Mouse (Mus musculus) hindbrain, embryonic 11.5 days (tissue): ENCODE measurements at regions not wholly inside any gene's neighbourhood (a gene's known extent, or its start where the extent isn't known, plus 50 kb on each side); places are given as distances from the start of the nearest gene placed in this dataset.

Experiments
- ATAC-seq: fragments of 200-750 bp; cut with Nextera tagmentation; 2 replicates; pipeline ENCODE4 v1.8.0; 2017; ENCODE audit warnings: mild to moderate bottlenecking, moderate TSS enrichment, moderate library complexity; ENCODE audit not compliant: low FRiP score
- DNase-seq: peaks from one replicate; pipeline ENCODE4 v3.0.0-alpha.2; 2015; ENCODE audit warnings: low spot score
- H3K27ac ChIP-seq: fragments of 300-500 bp; sonication (generic); 2 replicates; pipeline ENCODE4 v1.5.1; 2014; ENCODE audit warnings: mild to moderate bottlenecking, low read depth, low read length
- H3K27me3 ChIP-seq: fragments of 300-500 bp; sonication (generic); 2 replicates; pipeline ENCODE4 v1.6.1; 2014; ENCODE audit warnings: mild to moderate bottlenecking, low read length, moderate library complexity, mixed read lengths; ENCODE audit not compliant: control insufficient read depth, insufficient read depth
- H3K36me3 ChIP-seq: fragments of 300-500 bp; sonication (generic); 2 replicates; pipeline ENCODE4 v1.6.1; 2014; ENCODE audit warnings: mild to moderate bottlenecking, low read length, moderate library complexity, mixed read lengths; ENCODE audit not compliant: control insufficient read depth, insufficient read depth
- H3K4me1 ChIP-seq: fragments of 300-500 bp; sonication (generic); replicated peaks from 2 replicates; pipeline ENCODE4 v1.6.1; 2014; ENCODE audit warnings: low read length, mixed read lengths; ENCODE audit not compliant: control insufficient read depth, insufficient read depth
- H3K4me2 ChIP-seq: fragments of 300-500 bp; sonication (generic); replicated peaks from 2 replicates; pipeline ENCODE4 v1.6.1; 2014; ENCODE audit warnings: mild to moderate bottlenecking, low read depth, low read length
- H3K4me3 ChIP-seq: fragments of 300-500 bp; sonication (generic); 2 replicates; pipeline ENCODE4 v1.5.1; 2014; ENCODE audit warnings: low read depth, low read length
- H3K9ac ChIP-seq: fragments of 300-500 bp; sonication (generic); 2 replicates; pipeline ENCODE4 v1.6.1; 2014; ENCODE audit warnings: low read depth, low read length
- H3K9me3 ChIP-seq: fragments of 300-500 bp; sonication (generic); 2 replicates; pipeline ENCODE4 v1.6.1; 2016; ENCODE audit warnings: low read length; ENCODE audit not compliant: control insufficient read depth
- WGBS: fragments of 180-500 bp; shearing (Covaris S2); extraction: QIAGEN DNeasy Blood & Tissue Kit; methylation state at CpG from one replicate; pipeline ENCODE4 v1.1.7; 2014; 5-methylcytosine and 5-hydroxymethylcytosine counted together

DNA sequence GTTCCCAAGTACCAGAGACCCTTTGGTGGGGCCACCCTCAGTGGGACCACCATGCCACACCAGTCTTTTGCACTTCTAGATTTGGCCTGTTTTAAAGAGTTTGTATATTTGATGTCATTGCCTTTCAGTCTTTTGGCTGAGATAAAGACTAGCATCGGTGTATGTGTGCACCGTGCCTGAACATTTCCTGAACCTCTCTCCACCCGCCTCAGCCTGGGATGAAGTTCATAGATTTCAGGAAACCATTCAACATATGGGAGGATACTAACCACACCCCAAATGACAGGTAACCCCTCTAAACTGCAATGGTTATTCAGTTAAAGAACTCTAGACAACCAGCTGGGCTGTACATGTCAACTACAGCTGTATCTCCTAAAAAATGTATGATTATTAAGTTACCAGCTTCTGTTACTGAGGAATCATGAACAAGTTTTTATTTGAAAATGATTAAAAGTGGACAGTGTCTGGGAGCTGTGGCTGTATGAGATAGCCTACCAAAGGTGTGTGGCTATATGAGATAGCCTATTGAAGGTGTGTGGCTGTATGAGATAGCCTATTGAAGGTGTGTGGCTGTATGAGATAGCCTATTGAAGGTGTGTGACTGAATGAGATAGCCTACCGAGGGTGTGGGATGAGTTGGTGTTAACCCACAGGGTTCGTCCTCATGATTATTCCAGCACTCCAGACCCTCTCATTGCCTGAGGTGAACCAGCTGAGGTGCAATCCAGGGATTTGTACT is 280.6 kb downstream of the Satb1 start:
- Histone ChIP-seq H3K4me2 (no peak overlapping the region), H3K4me3 (no peak overlapping the region), H3K27me3 (no peaks in the 10 kb centered on the region), H3K36me3 (no peaks in the 10 kb centered on the region), H3K9ac (no peak overlapping the region), H3K4me1 (no peaks in the 10 kb centered on the region), H3K27ac (no peak overlapping the region), H3K9me3 (no peaks in the 10 kb centered on the region)
- ATAC-seq = no peak
- DNase-seq = no peak
- WGBS = 87% methylated on average over 5 of the region's 5 CpGs

GRCm38 (mm10) chr17:51546999-51547398 is 286.1 kb downstream of the Satb1 start:
- Histone ChIP-seq H3K4me3 (no peak overlapping the region), H3K27ac (no peak overlapping the region), H3K9ac (no peak overlapping the region), H3K4me1 (no peaks in the 10 kb centered on the region), H3K27me3 (no peaks in the 10 kb centered on the region), H3K4me2 (no peak overlapping the region), H3K9me3 (no peaks in the 10 kb centered on the region), H3K36me3 (no peaks in the 10 kb centered on the region)
- WGBS = 71% methylated on average over 3 of the region's 3 CpGs
- ATAC-seq (no peak), DNase-seq (no peak)

DNA sequence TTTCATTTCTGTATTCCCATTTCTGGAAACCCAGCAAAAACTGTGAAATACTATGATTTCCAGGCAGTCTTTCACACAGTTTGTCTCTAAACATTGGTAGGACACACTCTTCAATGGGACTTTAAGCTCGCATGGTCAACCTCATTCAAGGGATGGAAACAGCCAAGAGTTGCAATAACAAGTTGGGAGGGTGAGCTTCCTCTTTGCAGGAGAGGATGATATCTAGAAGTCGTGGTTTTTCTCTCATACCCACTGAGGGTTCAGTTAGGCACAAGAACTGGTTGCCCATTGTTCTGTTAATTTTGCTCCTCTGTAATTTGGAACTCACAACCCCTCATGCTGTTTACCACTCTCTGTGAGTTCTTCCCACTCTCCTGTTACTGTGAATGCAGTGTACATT is 290.5 kb downstream of the Satb1 start:
- Histone ChIP-seq H3K4me3 (no peak overlapping the region), H3K27me3 (no peaks in the 10 kb centered on the region), H3K4me1 (no peaks in the 10 kb centered on the region), H3K9me3 (no peaks in the 10 kb centered on the region), H3K27ac (no peak overlapping the region), H3K9ac (no peak overlapping the region), H3K4me2 (no peak overlapping the region), H3K36me3 (no peaks in the 10 kb centered on the region)
- ATAC-seq (no peak), DNase-seq (no peak)
- WGBS = 79% methylated on average over 2 of the region's 2 CpGs

GRCm38 (mm10) chr17:51534678-51535077 is 298.4 kb downstream of the Satb1 start:
- H3K4me1 ChIP-seq = no peaks in the 10 kb centered on the region
- no peaks in the 10 kb centered on the region for H3K9me3 ChIP-seq
- H3K4me2 ChIP-seq = 0 out of 2 replicates have a peak overlapping the region, but pooled peaks have one; percentile 0
- H3K36me3 ChIP-seq = no peaks in the 10 kb centered on the region
- H3K9ac ChIP-seq = no peak overlapping the region
- H3K27me3 ChIP-seq = no peaks in the 10 kb centered on the region
- 50% methylated on average over 10 of the region's 10 CpGs for WGBS
- peak; percentile 31 for DNase-seq
- ATAC-seq = peak; percentile 67; the same call in 1 of the 2 replicates
- H3K4me3 ChIP-seq = no peak overlapping the region
- H3K27ac ChIP-seq = no peak overlapping the region

GRCm38 (mm10) chr17:51534270-51534669 is 298.8 kb downstream of the Satb1 start:
- whole genome bisulfite sequencing = 29% methylated on average over 14 of the region's 14 CpGs
- peak; percentile 75 for ATAC-seq
- no peaks in the 10 kb centered on the region for H3K9me3 ChIP-seq

DNA sequence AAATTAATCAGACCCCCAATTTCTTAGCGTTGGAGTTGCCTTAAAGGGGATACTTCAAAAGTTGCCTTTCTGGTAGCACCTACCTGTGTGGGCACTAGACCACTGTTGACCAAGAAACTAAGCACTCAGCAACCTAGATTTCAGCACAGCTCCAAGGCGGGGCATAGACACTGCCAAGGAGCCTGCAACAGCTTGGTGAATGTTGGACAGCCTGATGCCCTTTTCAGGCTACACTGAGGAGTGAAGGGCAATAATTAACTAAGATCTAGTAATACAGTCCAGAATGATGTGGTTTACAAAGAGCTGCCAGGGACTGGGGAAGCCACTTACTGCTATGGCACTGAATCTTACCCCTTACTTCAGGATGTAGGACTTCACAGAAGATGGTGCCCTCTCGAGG is 304.9 kb downstream of the Satb1 start:
- DNase-seq = no peak
- Histone ChIP-seq H3K9me3 (no peaks in the 10 kb centered on the region), H3K9ac (no peak overlapping the region), H3K27me3 (no peaks in the 10 kb centered on the region), H3K4me2 (no peak overlapping the region), H3K4me1 (no peaks in the 10 kb centered on the region), H3K36me3 (no peaks in the 10 kb centered on the region), H3K4me3 (no peak overlapping the region), H3K27ac (no peak overlapping the region)
- no peak for ATAC-seq
- WGBS = 88% methylated on average over 3 of the region's 3 CpGs

More at GRCm38 (mm10) chr17:51534270-51534669, 298.8 kb downstream of the Satb1 start:
- DNase-seq = peak; percentile 26
- Histone ChIP-seq H3K4me3 (no peak overlapping the region), H3K36me3 (no peaks in the 10 kb centered on the region), H3K4me1 (no peaks in the 10 kb centered on the region), H3K4me2 (0 out of 2 replicates have a peak overlapping the region, but pooled peaks have one; percentile 0), H3K27ac (no peak overlapping the region), H3K27me3 (no peaks in the 10 kb centered on the region), H3K9ac (no peak overlapping the region)

DNA sequence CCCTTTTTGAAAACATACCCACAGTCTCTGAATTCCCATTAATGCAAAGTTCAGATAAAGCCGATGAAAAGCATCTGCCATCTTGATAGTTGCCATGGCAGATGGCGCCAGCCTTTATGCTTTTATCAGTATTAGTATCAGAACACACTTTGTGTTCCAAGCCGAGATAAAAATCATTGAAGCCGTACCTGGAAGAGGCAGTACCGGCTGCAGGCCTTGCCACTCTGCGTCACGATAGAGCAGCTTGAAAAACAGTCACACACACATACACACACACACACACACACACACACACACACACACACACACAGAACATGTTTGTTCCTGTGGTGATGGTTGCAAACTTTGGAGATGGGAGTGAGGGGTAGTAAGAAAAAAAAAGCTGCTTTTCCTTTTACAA is 306.2 kb downstream of the Satb1 start:
- Histone ChIP-seq H3K27me3 (no peaks in the 10 kb centered on the region), H3K4me2 (no peak overlapping the region), H3K9ac (no peak overlapping the region), H3K36me3 (no peaks in the 10 kb centered on the region), H3K9me3 (no peaks in the 10 kb centered on the region), H3K4me3 (no peak overlapping the region), H3K4me1 (no peaks in the 10 kb centered on the region), H3K27ac (no peak overlapping the region)
- ATAC-seq (peak; percentile 33; the same call in 1 of the 2 replicates), DNase-seq (no peak)
- WGBS = 69% methylated on average over 7 of the region's 7 CpGs

GRCm38 (mm10) chr17:51526464-51526863 is 306.6 kb downstream of the Satb1 start:
- H3K27ac ChIP-seq = no peak overlapping the region
- WGBS = 14% methylated on average over 5 of the region's 5 CpGs
- ATAC-seq = 0 out of 2 replicates have a peak, but pooled peaks have one; percentile 59
- H3K9me3 ChIP-seq = no peaks in the 10 kb centered on the region
- H3K4me3 ChIP-seq = no peak overlapping the region
- H3K4me1 ChIP-seq = no peaks in the 10 kb centered on the region
- H3K9ac ChIP-seq = no peak overlapping the region
- H3K27me3 ChIP-seq = no peaks in the 10 kb centered on the region
- H3K4me2 ChIP-seq = no peak overlapping the region
- DNase-seq = no peak
- H3K36me3 ChIP-seq = no peaks in the 10 kb centered on the region

DNA sequence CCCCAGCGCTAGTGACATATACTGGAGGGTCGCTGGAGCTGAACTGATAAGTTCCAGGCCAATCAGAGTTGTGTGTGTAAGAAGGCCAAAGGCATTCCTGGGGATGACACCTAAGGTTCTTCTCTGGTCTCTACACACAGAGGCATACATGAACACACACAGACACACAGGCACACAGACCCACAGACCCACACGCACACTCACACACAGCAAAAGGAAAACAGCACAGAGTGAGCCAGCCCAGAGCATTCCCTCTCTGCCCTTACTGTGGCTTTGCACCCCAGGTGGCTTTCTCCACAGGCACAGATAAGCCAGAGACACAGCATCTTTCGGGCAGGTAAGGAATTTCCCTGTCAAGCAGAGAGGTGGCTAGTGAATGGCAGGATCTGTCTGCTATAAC is 307.1 kb downstream of the Satb1 start:
- no peaks in the 10 kb centered on the region for H3K4me1 ChIP-seq
- no peak overlapping the region for H3K4me3 ChIP-seq
- H3K9me3 ChIP-seq = no peaks in the 10 kb centered on the region
- no peak overlapping the region for H3K9ac ChIP-seq
- no peaks in the 10 kb centered on the region for H3K36me3 ChIP-seq
- H3K27me3 ChIP-seq = no peaks in the 10 kb centered on the region
- H3K4me2 ChIP-seq = no peak overlapping the region
- DNase-seq = no peak
- 45% methylated on average over 4 of the region's 4 CpGs for WGBS
- ATAC-seq = peak; percentile 27; the same call in 1 of the 2 replicates
- H3K27ac ChIP-seq = no peak overlapping the region
